ENCODE assay signal across 8 mouse cellular contexts in the genomic region with DNA sequence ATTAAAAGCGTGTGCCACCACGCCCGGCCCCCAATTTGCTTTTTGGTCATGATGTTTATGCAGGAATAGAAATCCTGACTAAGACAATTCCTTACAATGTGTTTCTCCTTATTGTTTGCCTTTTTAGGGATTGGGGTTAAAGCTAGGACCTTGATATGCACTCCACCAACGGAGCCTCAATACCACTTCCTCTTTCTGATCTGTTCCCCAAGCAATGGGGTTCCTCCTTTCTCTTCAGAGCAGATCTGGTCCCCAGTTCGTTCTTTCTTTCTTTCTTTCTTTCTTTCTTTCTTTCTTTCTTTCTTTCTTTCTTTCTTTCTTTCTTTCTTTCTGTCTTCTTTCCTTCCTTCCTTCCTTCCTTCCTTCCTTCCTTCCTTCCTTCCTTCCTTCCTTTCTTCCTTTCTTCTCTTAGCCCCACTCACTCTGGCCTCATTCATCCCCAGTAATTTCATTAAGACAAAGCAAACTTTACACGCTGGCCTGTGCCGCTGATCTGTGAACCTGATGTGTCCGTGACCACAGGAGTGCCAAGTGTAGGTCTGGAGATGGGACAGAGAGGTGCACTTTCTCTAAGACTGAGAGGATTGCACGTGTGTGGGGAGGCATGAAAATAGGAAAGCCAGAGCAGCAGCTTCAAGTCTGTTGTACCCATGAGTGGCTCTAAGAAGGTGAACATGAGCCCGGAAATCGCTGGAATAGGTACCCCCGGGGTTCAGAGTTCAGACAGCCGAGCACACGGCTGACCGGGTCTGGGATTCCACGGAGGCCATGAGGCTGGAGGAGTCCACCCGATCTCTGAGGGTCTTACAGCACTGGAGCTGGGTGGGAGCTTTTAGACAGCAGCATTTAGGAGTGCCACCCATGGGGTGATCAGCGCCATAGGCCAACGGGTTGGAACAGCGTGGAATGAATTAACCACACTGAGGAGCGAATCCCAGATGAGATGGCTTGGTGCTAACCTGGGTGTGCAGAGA. TPM values are rescaled to one million over a fixed set of nuclear protein-coding genes. Genes with fewer than 3 reads are reported as not detected.
DNase-seq lines count a peak whose midpoint lies in the region; ATAC-seq and TF ChIP-seq lines count a peak whose summit lies in the region.

No protein-coding gene starts in this region.

- no peak for DNase-seq in neural tube, embryonic 11.5 days (ENCODE audit: low spot score)
- DNase-seq in neural tube, embryonic 10.5 days (ENCODE audit: extremely low spot score, low spot score): no peak
- no peak for DNase-seq in forebrain, embryonic 10.5 days (ENCODE audit: extremely low spot score, low spot score)
- DNase-seq in adrenal gland, adult 18-20 months (ENCODE audit: low spot score in 2 of 2): no peak
- DNase-seq in adrenal gland, adult 2 months: no peak
- DNase-seq in cerebellum, adult 9-10 months: no peak

- no peak for TF ChIP-seq POLR2A in olfactory bulb, adult 2 months (IDR thresholded peaks at IDR 0.05; ENCODE audit: insufficient read depth, low read depth, low read length)

- no peak overlapping the region for H3K27ac ChIP-seq in neural tube, embryonic 11.5 days (ENCODE audit: low read depth, low read length)
- peak overlapping the region; percentile 71 for H3K27ac ChIP-seq in forebrain, embryonic 10.5 days
- H3K27ac ChIP-seq in limb, embryonic 13.5 days: no peak overlapping the region
- no peak overlapping the region for H3K27ac ChIP-seq in olfactory bulb, adult 2 months (ENCODE audit: insufficient read depth, low read depth, low read length)

- 38% methylated on average over 21 of the region's 21 CpGs for WGBS in neural tube, embryonic 11.5 days
- WGBS in forebrain, embryonic 10.5 days: 39% methylated on average over 21 of the region's 21 CpGs
- 38% methylated on average over 21 of the region's 21 CpGs for WGBS in limb, embryonic 13.5 days
- 39% methylated on average over 21 of the region's 21 CpGs for WGBS in olfactory bulb, adult 2 months

- TF ChIP-seq CTCF in olfactory bulb, adult 2 months (IDR thresholded peaks at IDR 0.05; ENCODE audit: insufficient read depth, low read depth, low read length): no peak

- peak overlapping the region; percentile 39 for H3K4me3 ChIP-seq in neural tube, embryonic 11.5 days (ENCODE audit: low read depth, low read length)
- peak overlapping the region; percentile 62 for H3K4me3 ChIP-seq in forebrain, embryonic 10.5 days
- H3K4me3 ChIP-seq in limb, embryonic 13.5 days: peak overlapping the region; percentile 56
- peak overlapping the region; percentile 55 for H3K4me3 ChIP-seq in olfactory bulb, adult 2 months (ENCODE audit: insufficient read depth, low read depth, low read length)

- H3K9ac ChIP-seq in neural tube, embryonic 11.5 days (ENCODE audit: low read length): peak overlapping the region; percentile 42
- peak overlapping the region; percentile 66; the same call in 1 of the 2 replicates for H3K9ac ChIP-seq in limb, embryonic 13.5 days

- no peaks in the 10 kb centered on the region for H3K36me3 ChIP-seq in neural tube, embryonic 11.5 days (ENCODE audit: control insufficient read depth, insufficient read depth, low read length)
- H3K36me3 ChIP-seq in forebrain, embryonic 10.5 days (replicated peaks): no peaks in the 10 kb centered on the region
- no peaks in the 10 kb centered on the region for H3K36me3 ChIP-seq in limb, embryonic 13.5 days

- H3K4me2 ChIP-seq in neural tube, embryonic 11.5 days (ENCODE audit: low read depth): peak overlapping the region; percentile 67
- H3K4me2 ChIP-seq in limb, embryonic 13.5 days (replicated peaks): peak overlapping the region; percentile 89

- H3K9me3 ChIP-seq in neural tube, embryonic 11.5 days (ENCODE audit: control insufficient read depth, low read length): no peaks in the 10 kb centered on the region
- no peaks in the 10 kb centered on the region for H3K9me3 ChIP-seq in forebrain, embryonic 10.5 days
- no peaks in the 10 kb centered on the region for H3K9me3 ChIP-seq in limb, embryonic 13.5 days

- 0 out of 2 replicates have a peak, but pooled peaks cover 3% of the 10 kb centered on the region for H3K27me3 ChIP-seq in neural tube, embryonic 11.5 days (ENCODE audit: control insufficient read depth, insufficient read depth, low read length)
- H3K27me3 ChIP-seq in forebrain, embryonic 10.5 days (ENCODE audit: poor library complexity, severe bottlenecking): peaks cover 53% of the 10 kb centered on the region
- peaks cover 19% of the 10 kb centered on the region for H3K27me3 ChIP-seq in limb, embryonic 13.5 days

- peaks cover 5% of the 10 kb centered on the region; the same call in 1 of the 2 replicates for H3K4me1 ChIP-seq in neural tube, embryonic 11.5 days (ENCODE audit: control insufficient read depth, insufficient read depth, low read length)
- peaks cover 16% of the 10 kb centered on the region for H3K4me1 ChIP-seq in forebrain, embryonic 10.5 days
- peaks cover 9% of the 10 kb centered on the region for H3K4me1 ChIP-seq in limb, embryonic 13.5 days
- peaks cover 13% of the 10 kb centered on the region for H3K4me1 ChIP-seq in olfactory bulb, adult 2 months (ENCODE audit: control insufficient read depth, insufficient read depth, low read length)

- no peak; the same call in 1 of the 2 replicates for ATAC-seq in neural tube, embryonic 11.5 days (ENCODE audit: insufficient read depth, low FRiP score, low TSS enrichment)
- peak; percentile 2; the same call in 1 of the 2 replicates for ATAC-seq in limb, embryonic 13.5 days (ENCODE audit: low FRiP score, low read depth)

RNA-seq across cellular contexts. Expression of gene Pdxk, which starts 16.5 kb away (rescaled TPM):
- polyA plus RNA-seq in neural tube, embryonic 11.5 days (2014; fragmentation: Nextera tagmentation; extraction: Ambion mirVana): 6.9 and 7.4 TPM in 2 replicates
- polyA plus RNA-seq in forebrain, embryonic 10.5 days (2016; fragmentation: Nextera tagmentation; extraction: Ambion mirVana): 13.0 and 14.0 TPM in 2 replicates
- 12.0 and 13.6 TPM in 2 replicates for polyA plus RNA-seq in limb, embryonic 13.5 days (2015; fragmentation: Nextera tagmentation; extraction: Ambion mirVana)
- polyA plus RNA-seq in olfactory bulb, adult 2 months (2012; ENCODE audit: insufficient read depth, insufficient read length, low replicate concordance, missing spikeins): not detected in 2 replicates
- 10 to 100 TPM; 25.8 to 35.9 TPM for total RNA-seq in adrenal gland, adult 18-20 months (2021)
- total RNA-seq in adrenal gland, adult 2 months (2021): 10 to 100 TPM; 21.7 to 31.2 TPM
- 18.7 and 21.3 TPM in 2 replicates for polyA plus RNA-seq in adrenal gland, adult 2 months (2012; rRNA removed)

RNA-seq across cellular contexts. Expression of gene Olfr1358, which starts 36.0 kb away (rescaled TPM):
- polyA plus RNA-seq in neural tube, embryonic 11.5 days (2014; fragmentation: Nextera tagmentation; extraction: Ambion mirVana): not detected in 2 replicates
- polyA plus RNA-seq in forebrain, embryonic 10.5 days (2016; fragmentation: Nextera tagmentation; extraction: Ambion mirVana): not detected in 2 replicates
- not detected in 2 replicates for polyA plus RNA-seq in limb, embryonic 13.5 days (2015; fragmentation: Nextera tagmentation; extraction: Ambion mirVana)
- polyA plus RNA-seq in olfactory bulb, adult 2 months (2012; ENCODE audit: insufficient read depth, insufficient read length, low replicate concordance, missing spikeins): not detected in 2 replicates
- not detected for total RNA-seq in adrenal gland, adult 18-20 months (2021)
- total RNA-seq in adrenal gland, adult 2 months (2021): not detected
- polyA plus RNA-seq in adrenal gland, adult 2 months (2012; rRNA removed): not detected in 2 replicates

RNA-seq across cellular contexts. Expression of gene Cstb, which starts 55.8 kb away (rescaled TPM):
- 111 and 120 TPM in 2 replicates for polyA plus RNA-seq in neural tube, embryonic 11.5 days (2014; fragmentation: Nextera tagmentation; extraction: Ambion mirVana)
- polyA plus RNA-seq in forebrain, embryonic 10.5 days (2016; fragmentation: Nextera tagmentation; extraction: Ambion mirVana): 115 and 118 TPM in 2 replicates
- polyA plus RNA-seq in limb, embryonic 13.5 days (2015; fragmentation: Nextera tagmentation; extraction: Ambion mirVana): 202 and 212 TPM in 2 replicates
- polyA plus RNA-seq in olfactory bulb, adult 2 months (2012; ENCODE audit: insufficient read depth, insufficient read length, low replicate concordance, missing spikeins): 1,067 TPM in 1 of 2 replicates, not detected in the other
- total RNA-seq in adrenal gland, adult 18-20 months (2021): 100 to 1,000 TPM; 317 to 349 TPM
- total RNA-seq in adrenal gland, adult 2 months (2021): 100 to 1,000 TPM; 380 to 402 TPM
- polyA plus RNA-seq in adrenal gland, adult 2 months (2012; rRNA removed): 67.7 and 81.7 TPM in 2 replicates
